Mouse (Mus musculus) midbrain, embryonic 14.5 days (tissue): ENCODE measurements at regions not wholly inside any gene's neighbourhood (a gene's known extent, or its start where the extent isn't known, plus 50 kb on each side); places are given as distances from the start of the nearest gene placed in this dataset.
"Not testable (repeated sequence)": the region's sequence is repeated elsewhere in the genome, so short reads cannot be mapped to it uniquely, and the experiment has no call there.

ENCODE experiments used
- ATAC-seq: fragments of 200-750 bp; cut with Nextera tagmentation; 2 replicates; pipeline ENCODE4 v1.8.0; 2017; ENCODE audit warnings: moderate number of reproducible peaks, moderate library complexity; ENCODE audit not compliant: low FRiP score, low TSS enrichment
- DNase-seq: peaks from one replicate; pipeline ENCODE4 v3.0.0-alpha.2; 2015
- H3K27ac ChIP-seq: fragments of 300-500 bp; sonication (generic); replicated peaks from 2 replicates; pipeline ENCODE4 v1.5.1; 2014; ENCODE audit warnings: mild to moderate bottlenecking, low read depth, low read length, moderate library complexity
- H3K27me3 ChIP-seq: fragments of 300-500 bp; sonication (generic); 2 replicates; pipeline ENCODE4 v1.6.1; 2014; ENCODE audit warnings: low read length, control low read depth, mixed read lengths; ENCODE audit not compliant: control insufficient read depth, insufficient read depth
- H3K36me3 ChIP-seq: fragments of 300-500 bp; sonication (generic); 2 replicates; pipeline ENCODE4 v1.6.1; 2014; ENCODE audit warnings: low read length, control low read depth; ENCODE audit not compliant: control insufficient read depth, insufficient read depth
- H3K4me1 ChIP-seq: fragments of 300-500 bp; sonication (generic); 2 replicates; pipeline ENCODE4 v1.6.1; 2014; ENCODE audit warnings: mild to moderate bottlenecking, antibody characterized with exemption, low read length, control low read depth; ENCODE audit not compliant: control insufficient read depth, insufficient read depth
- H3K4me2 ChIP-seq: fragments of 300-500 bp; sonication (generic); 2 replicates; pipeline ENCODE4 v1.6.1; 2014; ENCODE audit warnings: mild to moderate bottlenecking, low read length, moderate library complexity
- H3K4me3 ChIP-seq: fragments of 300-500 bp; sonication (generic); replicated peaks from 2 replicates; pipeline ENCODE4 v1.5.1; 2014; ENCODE audit warnings: low read depth, low read length
- H3K9ac ChIP-seq: fragments of 300-500 bp; sonication (generic); replicated peaks from 2 replicates; pipeline ENCODE4 v1.6.1; 2014; ENCODE audit warnings: mild to moderate bottlenecking, low read length, moderate library complexity
- H3K9me3 ChIP-seq: fragments of 300-500 bp; sonication (generic); 2 replicates; pipeline ENCODE4 v1.6.1; 2016; ENCODE audit warnings: low read length, control low read depth, mixed read lengths; ENCODE audit not compliant: control insufficient read depth
- WGBS: fragments of 180-500 bp; shearing (Covaris S2); extraction: QIAGEN DNeasy Blood & Tissue Kit; methylation state at CpG from one replicate; pipeline ENCODE4 v1.1.7; 2014; 5-methylcytosine and 5-hydroxymethylcytosine counted together

DNA sequence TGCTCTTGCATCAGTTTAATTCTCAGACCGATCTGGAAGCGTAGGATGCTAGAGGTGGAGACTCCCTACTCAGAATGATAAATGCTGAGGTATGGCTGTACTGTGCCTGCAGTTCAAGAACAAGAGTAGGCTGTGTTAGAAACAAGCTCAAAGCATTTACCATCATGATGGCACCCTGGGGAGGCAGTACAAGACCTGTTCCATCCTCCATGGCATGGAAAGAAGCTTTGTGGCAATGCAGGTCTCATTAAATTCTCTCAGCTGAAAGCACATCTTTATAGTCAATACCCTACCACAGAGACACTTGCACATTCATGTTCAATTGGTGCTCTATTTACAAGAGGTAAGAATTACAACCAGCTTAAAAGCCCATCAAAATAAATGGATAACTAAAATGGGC, 209.5 kb downstream of the Tbl1xr1 start:
- Histone ChIP-seq H3K27ac (no peak overlapping the region), H3K36me3 (no peaks in the 10 kb centered on the region), H3K27me3 (no peaks in the 10 kb centered on the region), H3K9ac (no peak overlapping the region), H3K4me2 (no peak overlapping the region), H3K4me3 (no peak overlapping the region), H3K9me3 (no peaks in the 10 kb centered on the region), H3K4me1 (no peaks in the 10 kb centered on the region)
- WGBS = 92% methylated on average over 2 of the region's 2 CpGs
- no peak for DNase-seq
- no peak for ATAC-seq

GRCm38 (mm10) chr3:22293466-22293865, 217.0 kb downstream of the Tbl1xr1 start:
- no peak for ATAC-seq
- H3K4me1 ChIP-seq = no peaks in the 10 kb centered on the region
- no peak overlapping the region for H3K27ac ChIP-seq
- DNase-seq = no peak
- H3K36me3 ChIP-seq = no peaks in the 10 kb centered on the region
- H3K9me3 ChIP-seq = no peaks in the 10 kb centered on the region
- WGBS = 81% methylated on average over 3 of the region's 3 CpGs
- no peaks in the 10 kb centered on the region for H3K27me3 ChIP-seq
- H3K4me2 ChIP-seq = no peak overlapping the region
- no peak overlapping the region for H3K4me3 ChIP-seq
- H3K9ac ChIP-seq = no peak overlapping the region

- not testable (repeated sequence) for DNase-seq
Measured at GRCm38 (mm10) chr3:22294081-22294480, 217.6 kb downstream of the Tbl1xr1 start.

GRCm38 (mm10) chr3:22296925-22297324, 220.5 kb downstream of the Tbl1xr1 start:
- ATAC-seq, H3K36me3 ChIP-seq, H3K27ac ChIP-seq, H3K4me1 ChIP-seq, H3K27me3 ChIP-seq, H3K9ac ChIP-seq, H3K9me3 ChIP-seq, H3K4me2 ChIP-seq, H3K4me3 ChIP-seq, DNase-seq: not testable (repeated sequence)
- 88% methylated on average over 1 of the region's 1 CpGs for WGBS

More at GRCm38 (mm10) chr3:22294081-22294480, 217.6 kb downstream of the Tbl1xr1 start:
- not testable (repeated sequence) for H3K9me3 ChIP-seq, H3K9ac ChIP-seq, H3K4me3 ChIP-seq, H3K4me2 ChIP-seq, ATAC-seq, H3K27me3 ChIP-seq, H3K4me1 ChIP-seq, H3K27ac ChIP-seq, H3K36me3 ChIP-seq
- WGBS = 90% methylated on average over 1 of the region's 1 CpGs

DNA sequence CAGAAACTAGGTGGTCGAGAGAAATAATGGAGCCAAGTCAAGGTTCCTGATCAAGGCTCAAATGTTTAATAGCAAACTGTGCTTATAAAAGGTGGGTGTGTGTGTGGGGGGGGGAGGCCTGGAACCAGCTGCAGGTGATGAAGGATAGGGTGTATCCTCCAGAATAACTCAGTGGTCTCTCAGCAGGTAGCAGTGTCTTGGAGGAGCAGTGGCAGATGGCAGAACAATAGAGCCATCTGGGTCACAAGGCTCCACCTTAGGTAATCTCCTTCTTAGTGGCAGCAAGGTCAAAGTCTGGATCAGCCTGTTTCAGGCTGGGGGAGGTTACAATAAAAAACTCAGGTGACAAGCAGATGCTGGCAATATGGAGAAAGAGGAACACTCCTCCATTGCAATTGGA, 221.4 kb downstream of the Tbl1xr1 start:
- not testable (repeated sequence) for ATAC-seq

DNA sequence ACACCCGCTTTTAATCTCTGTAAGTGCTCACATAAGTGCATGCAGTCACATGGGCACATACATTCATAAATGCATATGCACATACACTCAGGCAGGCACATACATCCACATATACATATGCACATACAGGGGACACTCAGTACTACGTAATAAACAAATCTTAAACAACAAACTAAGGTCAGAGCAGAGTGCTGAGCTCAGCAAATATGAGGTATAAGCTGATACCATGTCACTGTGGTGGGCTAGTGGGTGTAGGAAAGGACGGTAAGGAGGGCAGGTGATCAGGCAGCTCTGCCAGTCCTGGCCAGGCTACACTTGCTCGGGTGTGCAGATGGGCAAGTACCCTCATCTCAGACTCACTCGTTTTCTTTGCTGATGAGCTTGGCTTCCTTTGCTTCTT, 224.1 kb downstream of the Tbl1xr1 start:
- no peak overlapping the region for H3K9ac ChIP-seq
- H3K4me2 ChIP-seq = no peak overlapping the region
- no peaks in the 10 kb centered on the region for H3K27me3 ChIP-seq
- no peaks in the 10 kb centered on the region for H3K9me3 ChIP-seq
- H3K4me3 ChIP-seq = no peak overlapping the region
- no peak for DNase-seq
- no peaks in the 10 kb centered on the region for H3K36me3 ChIP-seq
- 93% methylated on average over 5 of the region's 5 CpGs for WGBS
- no peak overlapping the region for H3K27ac ChIP-seq
- 0 out of 2 replicates have a peak, but pooled peaks cover 5% of the 10 kb centered on the region for H3K4me1 ChIP-seq
- no peak for ATAC-seq

More for the DNA sequence above, 221.4 kb downstream of the Tbl1xr1 start:
- H3K4me3 ChIP-seq, H3K36me3 ChIP-seq, H3K27me3 ChIP-seq, DNase-seq, H3K4me2 ChIP-seq, H3K4me1 ChIP-seq, H3K9me3 ChIP-seq, H3K27ac ChIP-seq, H3K9ac ChIP-seq: not testable (repeated sequence)
- WGBS = 78% methylated on average over 1 of the region's 1 CpGs

DNA sequence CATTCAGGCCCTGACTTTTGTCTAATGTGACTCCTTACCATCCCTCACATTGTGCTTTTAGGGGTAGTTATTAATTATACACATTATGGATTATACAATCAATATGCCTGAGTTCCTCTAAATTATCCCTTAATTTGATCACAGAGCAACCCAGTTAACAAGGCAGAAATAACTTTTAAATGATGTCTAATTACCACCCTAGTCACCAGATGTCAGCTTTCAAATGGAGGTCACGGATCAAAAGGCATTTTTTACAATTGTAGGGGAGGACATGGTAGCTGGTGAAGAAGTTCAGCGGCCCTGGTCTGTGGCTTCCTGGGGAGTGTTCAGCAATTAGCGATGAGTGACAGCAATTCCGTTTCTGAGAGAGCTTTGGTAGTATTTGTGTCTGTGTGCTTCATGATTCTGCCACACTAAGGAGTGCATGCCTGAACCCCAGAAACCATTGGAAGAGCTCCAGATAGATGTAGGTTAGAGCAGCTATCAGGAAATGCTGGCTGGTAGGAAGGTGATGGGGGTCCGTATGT, 225.6 kb downstream of the Tbl1xr1 start:
- Histone ChIP-seq H3K4me2 (no peak overlapping the region), H3K4me1 (0 out of 2 replicates have a peak, but pooled peaks cover 5% of the 10 kb centered on the region), H3K4me3 (no peak overlapping the region), H3K9me3 (no peaks in the 10 kb centered on the region), H3K27me3 (no peaks in the 10 kb centered on the region), H3K9ac (no peak overlapping the region), H3K27ac (no peak overlapping the region), H3K36me3 (no peaks in the 10 kb centered on the region)
- ATAC-seq = no peak
- DNase-seq = no peak
- 68% methylated on average over 5 of the region's 5 CpGs for WGBS

- H3K4me1 ChIP-seq = 0 out of 2 replicates have a peak, but pooled peaks cover 5% of the 10 kb centered on the region
- H3K27me3 ChIP-seq = no peaks in the 10 kb centered on the region
- H3K9me3 ChIP-seq = no peaks in the 10 kb centered on the region
- ATAC-seq (no peak), DNase-seq (peak; percentile 47)
- no peaks in the 10 kb centered on the region for H3K36me3 ChIP-seq
- no peak overlapping the region for H3K4me2 ChIP-seq
- no peak overlapping the region for H3K9ac ChIP-seq
- H3K27ac ChIP-seq = no peak overlapping the region
- WGBS = 19% methylated on average over 1 of the region's 1 CpGs
- no peak overlapping the region for H3K4me3 ChIP-seq
Measured at GRCm38 (mm10) chr3:22304145-22304544, 227.7 kb downstream of the Tbl1xr1 start.

DNA sequence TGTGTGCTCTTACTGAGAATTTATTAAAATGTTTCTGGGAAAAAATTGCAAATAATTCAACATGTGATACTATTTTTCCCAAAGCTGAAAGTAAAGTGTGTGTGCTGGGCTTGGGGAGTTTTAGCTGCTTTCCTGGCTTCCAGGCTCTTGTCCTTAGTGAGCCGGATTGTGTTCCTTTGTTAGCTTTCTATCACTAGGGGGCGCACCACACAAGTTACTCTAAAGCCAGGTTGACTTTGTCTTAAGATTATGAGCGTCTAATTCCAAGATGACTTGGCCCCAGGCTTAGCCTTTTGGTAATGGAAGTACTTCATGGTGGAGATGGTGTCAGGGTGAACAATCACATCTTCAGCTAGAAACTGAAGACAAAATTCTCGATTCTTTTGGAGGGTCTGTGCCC, 230.2 kb downstream of the Tbl1xr1 start:
- 71% methylated on average over 4 of the region's 4 CpGs for WGBS
- Histone ChIP-seq H3K9me3 (no peaks in the 10 kb centered on the region), H3K4me2 (no peak overlapping the region), H3K4me3 (no peak overlapping the region), H3K27ac (no peak overlapping the region), H3K36me3 (no peaks in the 10 kb centered on the region), H3K27me3 (no peaks in the 10 kb centered on the region), H3K4me1 (0 out of 2 replicates have a peak, but pooled peaks cover 5% of the 10 kb centered on the region), H3K9ac (no peak overlapping the region)
- DNase-seq (no peak), ATAC-seq (no peak)
